Mouse (Mus musculus) MEL (cell line): ENCODE results near the gene Slc41a1.

Experiments
- CHD1 ChIP-seq: IDR thresholded peaks from 2 replicates; pipeline ENCODE4 v1.6.1; 2012; ENCODE audit warnings: low read depth, mild to moderate bottlenecking, inconsistent platforms, low read length, improper control_type of control experiment
- CTCF ChIP-seq, 3 experiments: IDR thresholded peaks in 2 of 3; conservative IDR thresholded peaks in 1 of 3; 2 replicates each; pipeline ENCODE4 v1.5.1; 2011 to 2012; ENCODE audit warnings: low read length in 3 of 3, low read depth in 2 of 3, mild to moderate bottlenecking in 2 of 3, improper control_type of control experiment in 1 of 3, inconsistent platforms in 1 of 3, mixed read lengths in 1 of 3, moderate library complexity in 1 of 3; ENCODE audit not compliant: control insufficient read depth in 1 of 3, insufficient read depth in 1 of 3, poor library complexity in 1 of 3, severe bottlenecking in 1 of 3
- ELF1 ChIP-seq: IDR thresholded peaks from 2 replicates; pipeline ENCODE4 v1.6.1; 2014; ENCODE audit warnings: low read depth, mild to moderate bottlenecking, inconsistent platforms, low read length, improper control_type of control experiment, moderate library complexity
- EP300 ChIP-seq, 2 experiments: IDR thresholded peaks; 2 replicates each; pipeline ENCODE4 v1.6.1; 2011; ENCODE audit warnings: improper control_type of control experiment in 2 of 2, low read length in 2 of 2, low read depth in 1 of 2, mild to moderate bottlenecking in 1 of 2
- GABPA ChIP-seq: IDR thresholded peaks from 2 replicates; pipeline ENCODE4 v1.6.1; 2012; ENCODE audit warnings: low read depth, mild to moderate bottlenecking, inconsistent platforms, low read length, improper control_type of control experiment, moderate library complexity
- GATA1 ChIP-seq: IDR thresholded peaks from 2 replicates; pipeline ENCODE4 v1.6.1; 2011; ENCODE audit warnings: low read depth, low read length, improper control_type of control experiment
- MAFK ChIP-seq: IDR thresholded peaks from 2 replicates; pipeline ENCODE4 v1.6.1; 2011; ENCODE audit warnings: low read depth, mild to moderate bottlenecking, low read length, improper control_type of control experiment, borderline replicate concordance
- MAX ChIP-seq: IDR thresholded peaks from 2 replicates; pipeline ENCODE4 v1.6.1; 2011; ENCODE audit warnings: low read length, improper control_type of control experiment
- POLR2A ChIP-seq, 2 experiments: IDR thresholded peaks; 2 replicates each; pipeline ENCODE4 v1.6.1; 2011 to 2012; ENCODE audit warnings: low read length in 2 of 2, mild to moderate bottlenecking in 2 of 2, control low read depth in 1 of 2, improper control_type of control experiment in 1 of 2, low read depth in 1 of 2, moderate library complexity in 1 of 2; ENCODE audit not compliant: control insufficient read depth in 1 of 2, insufficient read depth in 1 of 2, poor library complexity in 1 of 2
- POLR2AphosphoS5 ChIP-seq: IDR thresholded peaks from 2 replicates; pipeline ENCODE4 v1.6.1; 2012; ENCODE audit warnings: low read depth, borderline replicate concordance, mild to moderate bottlenecking, inconsistent platforms, low read length, moderate library complexity, mixed read lengths
- USF1 ChIP-seq: IDR thresholded peaks from 2 replicates; pipeline ENCODE4 v1.6.1; 2014; ENCODE audit warnings: low read depth, mild to moderate bottlenecking, inconsistent platforms, low read length, improper control_type of control experiment, moderate library complexity
- ZC3H11A ChIP-seq: IDR thresholded peaks from 2 replicates; pipeline ENCODE4 v1.6.1; 2012; ENCODE audit warnings: low read depth, mild to moderate bottlenecking, inconsistent platforms, low read length, improper control_type of control experiment
- ZKSCAN1 ChIP-seq: IDR thresholded peaks from 2 replicates; pipeline ENCODE4 v1.6.1; 2012; ENCODE audit warnings: low read depth, mild to moderate bottlenecking, inconsistent platforms, low read length, improper control_type of control experiment, moderate library complexity
- ZNF384 ChIP-seq: IDR thresholded peaks from 2 replicates; pipeline ENCODE4 v1.6.1; 2012; ENCODE audit warnings: low read depth, mild to moderate bottlenecking, inconsistent platforms, low read length, improper control_type of control experiment

- TF ChIP-seq CTCF (IDR thresholded peaks at IDR 0.05 in 2 of 3, conservative IDR thresholded peaks at IDR 0.05 in 1 of 3; ENCODE audit: control insufficient read depth in 1 of 3, insufficient read depth in 1 of 3, low read depth in 2 of 3, low read length in 3 of 3, poor library complexity in 1 of 3, severe bottlenecking in 1 of 3) (no peak), EP300 (IDR thresholded peaks at IDR 0.05; ENCODE audit: low read depth in 1 of 2, low read length in 2 of 2) (no peak), USF1 (no peak), POLR2A (IDR thresholded peaks at IDR 0.05; ENCODE audit: control insufficient read depth in 1 of 2, insufficient read depth in 1 of 2, low read depth in 1 of 2, low read length in 2 of 2, poor library complexity in 1 of 2) (no peak), MAFK (no peak), CHD1 (no peak), GABPA (no peak), ZNF384 (no peak), ELF1 (no peak), ZKSCAN1 (no peak), ZC3H11A (no peak), POLR2AphosphoS5 (no peak), MAX (no peak), GATA1 (no peak)
Measured at GRCm38 (mm10) chr1:131827207-131827786, at the start of gene Slc41a1.
